Mouse (Mus musculus) limb, embryonic 12.5 days (tissue): ENCODE data around the gene Sema5a. TPM values are rescaled to one million over a fixed set of nuclear protein-coding genes. Genes with fewer than 3 reads are reported as not detected.

Experiments
- ATAC-seq: fragments of 200-750 bp; cut with Nextera tagmentation; 2 replicates; pipeline ENCODE4 v1.8.0; 2017; ENCODE audit warnings: low read depth, moderate TSS enrichment; ENCODE audit not compliant: insufficient number of reproducible peaks, insufficient read depth, low FRiP score, low TSS enrichment
- H3K27ac ChIP-seq: fragments of 300-500 bp; sonication (generic); 2 replicates; pipeline ENCODE4 v1.5.1; 2016; ENCODE audit warnings: mild to moderate bottlenecking, moderate library complexity
- H3K27me3 ChIP-seq: fragments of 300-500 bp; sonication (generic); 2 replicates; pipeline ENCODE4 v1.6.1; 2016; ENCODE audit warnings: mild to moderate bottlenecking, moderate library complexity
- H3K36me3 ChIP-seq: fragments of 300-500 bp; sonication (generic); 2 replicates; pipeline ENCODE4 v1.6.1; 2016; ENCODE audit warnings: mild to moderate bottlenecking, moderate library complexity
- H3K4me1 ChIP-seq: fragments of 300-500 bp; sonication (generic); replicated peaks from 2 replicates; pipeline ENCODE4 v1.6.1; 2016
- H3K4me2 ChIP-seq: fragments of 300-500 bp; sonication (generic); 2 replicates; pipeline ENCODE4 v1.6.1; 2016; ENCODE audit warnings: mild to moderate bottlenecking, moderate library complexity
- H3K4me3 ChIP-seq: fragments of 300-500 bp; sonication (generic); replicated peaks from 2 replicates; pipeline ENCODE4 v1.5.1; 2016; ENCODE audit warnings: mild to moderate bottlenecking
- H3K9ac ChIP-seq: fragments of 300-500 bp; sonication (generic); replicated peaks from 2 replicates; pipeline ENCODE4 v1.6.1; 2016; ENCODE audit warnings: mild to moderate bottlenecking, moderate library complexity
- H3K9me3 ChIP-seq: fragments of 300-500 bp; sonication (generic); 2 replicates; pipeline ENCODE4 v1.6.1; 2016; ENCODE audit warnings: mild to moderate bottlenecking, moderate library complexity
- WGBS: fragments of 180-500 bp; shearing (Covaris S2); methylation state at CpG from one replicate; pipeline ENCODE4 v1.1.7; 2016; 5-methylcytosine and 5-hydroxymethylcytosine counted together
- polyA plus RNA-seq: library from polyadenylated mRNA; unstranded; fragments of >200 nt; fragmentation: Nextera tagmentation; extraction: Ambion mirVana; gene quantifications from 2 replicates; pipeline ENCODE4 v1.2.1, GENCODE M21; 2016

The Sema5a gene
- polyA plus RNA-seq, 1 experiment from 2014 or later, result 21.6 TPM

DNA sequence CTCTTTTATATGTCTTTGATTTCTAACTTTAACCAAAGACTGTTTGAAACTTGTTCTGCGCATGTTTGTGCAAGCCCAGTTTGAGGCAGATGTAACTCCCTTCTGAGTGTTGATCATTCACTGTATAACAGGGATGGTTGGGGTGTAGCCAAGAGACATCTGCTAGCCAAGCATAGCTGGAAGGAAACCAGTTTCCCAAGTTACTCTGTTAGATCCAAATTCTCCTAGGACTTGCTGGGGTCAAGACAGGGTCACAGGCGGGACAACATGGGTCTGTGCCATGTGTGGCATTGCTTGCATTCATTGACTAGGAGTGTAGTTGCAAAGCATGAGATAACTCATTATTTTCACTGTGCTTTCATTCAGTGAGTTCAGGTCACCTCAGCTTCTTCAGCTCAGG lies 366.2 kb downstream of the Sema5a start:
- no peak for ATAC-seq
- H3K9ac ChIP-seq, result no peak overlapping the region
- no peaks in the 10 kb centered on the region for H3K9me3 ChIP-seq
- WGBS, result 88% methylated on average over 2 of the region's 2 CpGs
- no peak overlapping the region for H3K4me3 ChIP-seq
- no peak overlapping the region for H3K27ac ChIP-seq
- H3K4me2 ChIP-seq, result no peak overlapping the region
- no peaks in the 10 kb centered on the region for H3K36me3 ChIP-seq
- H3K4me1 ChIP-seq, result no peaks in the 10 kb centered on the region
- H3K27me3 ChIP-seq, result no peaks in the 10 kb centered on the region

DNA sequence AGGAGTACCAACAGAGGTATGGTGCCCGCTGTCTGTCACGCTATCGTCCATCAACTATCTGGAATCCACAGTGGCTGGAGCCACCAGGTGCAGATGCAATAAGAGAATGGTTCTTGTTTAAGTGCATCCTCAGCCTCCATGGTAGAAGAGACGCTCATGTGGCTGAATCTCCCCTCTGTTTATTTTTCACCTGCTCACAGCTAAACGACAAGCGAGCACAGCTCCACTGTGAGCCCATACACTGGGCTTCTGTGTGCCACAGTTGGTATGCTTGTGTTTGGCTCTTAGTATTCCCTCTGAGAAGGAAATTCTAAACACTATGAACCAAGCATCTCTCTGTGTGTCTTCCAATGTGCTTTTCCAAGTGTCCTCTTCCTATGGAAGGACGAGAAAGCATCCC lies 366.6 kb downstream of the Sema5a start:
- Histone ChIP-seq H3K9me3 (no peaks in the 10 kb centered on the region), H3K27me3 (no peaks in the 10 kb centered on the region), H3K36me3 (no peaks in the 10 kb centered on the region), H3K4me2 (no peak overlapping the region), H3K27ac (no peak overlapping the region), H3K4me1 (no peaks in the 10 kb centered on the region), H3K4me3 (no peak overlapping the region), H3K9ac (no peak overlapping the region)
- ATAC-seq, result no peak
- 89% methylated on average over 7 of the region's 7 CpGs for WGBS

DNA sequence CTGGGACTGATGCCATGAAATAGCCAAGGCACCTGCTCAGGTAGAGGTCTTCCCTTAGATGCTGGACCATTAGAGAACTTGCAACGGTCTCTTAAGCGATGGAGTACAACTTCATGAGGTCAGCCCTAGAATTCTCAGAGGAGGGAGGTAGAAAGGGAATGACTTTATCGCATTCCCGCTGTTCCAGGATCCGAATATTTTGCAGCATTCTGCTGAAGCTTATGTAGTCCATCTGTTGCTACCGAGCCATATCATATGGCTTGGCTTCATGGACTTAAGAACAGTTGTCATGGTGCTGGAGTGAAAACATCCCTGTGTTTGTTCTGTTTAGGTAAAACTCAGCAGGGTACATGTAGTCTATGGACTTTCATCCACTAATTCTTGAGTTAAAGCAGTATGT lies 369.1 kb downstream of the Sema5a start:
- H3K27me3 ChIP-seq, result no peaks in the 10 kb centered on the region
- H3K36me3 ChIP-seq, result no peaks in the 10 kb centered on the region
- H3K9ac ChIP-seq, result no peak overlapping the region
- no peaks in the 10 kb centered on the region for H3K9me3 ChIP-seq
- no peak overlapping the region for H3K4me3 ChIP-seq
- ATAC-seq, result no peak
- WGBS, result 91% methylated on average over 6 of the region's 6 CpGs
- no peak overlapping the region for H3K4me2 ChIP-seq
- peaks cover 10% of the 10 kb centered on the region for H3K4me1 ChIP-seq
- H3K27ac ChIP-seq, result no peak overlapping the region

DNA sequence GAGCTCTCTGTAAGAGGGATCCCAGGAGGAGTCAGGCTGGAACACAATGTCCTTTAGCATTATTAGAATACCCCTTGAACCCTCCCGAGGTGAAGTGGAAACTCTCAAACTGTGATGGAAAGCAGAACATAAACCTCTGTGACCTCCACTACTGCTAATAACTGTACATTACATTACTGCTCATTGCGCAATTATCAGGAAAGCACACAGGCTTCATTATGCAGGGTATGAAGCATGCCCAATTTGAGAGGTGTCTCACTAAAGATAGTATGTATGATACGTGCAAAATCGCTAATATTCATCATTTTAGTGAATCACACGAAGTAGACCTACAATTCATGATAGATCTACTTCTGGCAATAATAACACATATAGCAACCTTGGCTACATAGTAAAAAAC lies 371.2 kb downstream of the Sema5a start:
- no peaks in the 10 kb centered on the region for H3K9me3 ChIP-seq
- H3K27ac ChIP-seq, result no peak overlapping the region
- no peak overlapping the region for H3K9ac ChIP-seq
- H3K4me3 ChIP-seq, result no peak overlapping the region
- H3K27me3 ChIP-seq, result no peaks in the 10 kb centered on the region
- peaks cover 22% of the 10 kb centered on the region for H3K4me1 ChIP-seq
- WGBS, result 84% methylated on average over 5 of the region's 5 CpGs
- no peak for ATAC-seq
- no peaks in the 10 kb centered on the region for H3K36me3 ChIP-seq
- no peak overlapping the region for H3K4me2 ChIP-seq

DNA sequence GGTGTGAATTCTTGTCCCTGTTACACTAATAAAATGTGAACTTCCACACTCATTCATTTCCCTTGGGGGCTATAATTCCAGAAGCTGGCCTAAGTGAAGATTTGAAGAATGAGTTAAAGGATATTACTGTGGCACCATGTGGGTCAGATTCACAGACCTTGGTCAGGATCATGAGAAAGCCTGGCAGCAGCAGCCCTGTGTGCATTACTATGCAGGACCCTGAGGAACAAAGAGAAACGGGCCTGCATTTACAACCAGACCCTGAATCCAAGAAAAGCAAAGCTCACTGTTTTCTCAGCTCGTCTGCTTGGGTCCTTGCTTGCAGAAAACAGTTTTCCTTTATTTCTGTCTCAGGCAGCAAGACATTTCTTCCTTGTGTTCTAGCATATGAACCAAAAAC lies 374.6 kb downstream of the Sema5a start:
- Histone ChIP-seq H3K4me1 (peaks cover 22% of the 10 kb centered on the region), H3K9ac (no peak overlapping the region), H3K4me3 (no peak overlapping the region), H3K27me3 (no peaks in the 10 kb centered on the region), H3K9me3 (no peaks in the 10 kb centered on the region), H3K36me3 (no peaks in the 10 kb centered on the region), H3K4me2 (no peak overlapping the region), H3K27ac (peak overlapping the region; percentile 69)
- ATAC-seq, result no peak
- WGBS, result 41% methylated on average over 2 of the region's 2 CpGs

DNA sequence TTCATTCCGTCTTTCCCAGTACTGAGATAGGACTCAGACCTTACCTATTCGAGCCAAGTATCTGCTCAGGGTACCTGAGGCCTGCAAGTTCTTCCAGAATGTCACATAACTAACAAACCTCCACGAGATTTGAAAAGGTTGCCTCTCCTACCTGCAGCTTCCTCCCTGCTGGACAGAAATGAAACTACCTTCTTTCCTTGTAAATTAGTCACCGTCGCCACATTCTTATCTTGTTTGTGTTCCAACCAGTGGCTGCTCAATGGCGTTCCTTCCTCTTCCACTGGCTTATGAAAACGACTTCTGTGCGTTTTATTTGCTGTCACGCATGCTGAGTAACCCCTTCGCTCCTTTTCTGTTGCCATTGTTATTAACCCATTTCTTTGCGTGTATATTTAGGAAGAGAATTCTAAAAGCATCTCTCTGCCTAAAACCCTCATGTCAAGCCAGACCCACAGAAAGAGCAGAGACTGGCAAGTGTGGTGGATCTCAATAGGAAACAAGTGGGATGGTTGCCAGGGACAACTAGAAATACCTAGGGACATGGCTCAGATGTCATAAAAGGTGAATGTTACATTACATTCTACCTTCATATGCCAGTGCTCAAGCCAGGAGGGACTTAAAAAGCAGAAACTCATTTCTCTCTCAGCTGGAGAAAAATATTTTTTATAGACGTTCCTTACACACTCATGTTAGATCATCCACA lies 378.6 kb downstream of the Sema5a start:
- no peak for ATAC-seq
- H3K9me3 ChIP-seq, result no peaks in the 10 kb centered on the region
- peaks cover 15% of the 10 kb centered on the region for H3K4me1 ChIP-seq
- H3K9ac ChIP-seq, result no peak overlapping the region
- H3K27ac ChIP-seq, result no peak overlapping the region
- H3K36me3 ChIP-seq, result no peaks in the 10 kb centered on the region
- H3K4me3 ChIP-seq, result no peak overlapping the region
- H3K4me2 ChIP-seq, result no peak overlapping the region
- 85% methylated on average over 12 of the region's 12 CpGs for WGBS
- no peaks in the 10 kb centered on the region for H3K27me3 ChIP-seq

DNA sequence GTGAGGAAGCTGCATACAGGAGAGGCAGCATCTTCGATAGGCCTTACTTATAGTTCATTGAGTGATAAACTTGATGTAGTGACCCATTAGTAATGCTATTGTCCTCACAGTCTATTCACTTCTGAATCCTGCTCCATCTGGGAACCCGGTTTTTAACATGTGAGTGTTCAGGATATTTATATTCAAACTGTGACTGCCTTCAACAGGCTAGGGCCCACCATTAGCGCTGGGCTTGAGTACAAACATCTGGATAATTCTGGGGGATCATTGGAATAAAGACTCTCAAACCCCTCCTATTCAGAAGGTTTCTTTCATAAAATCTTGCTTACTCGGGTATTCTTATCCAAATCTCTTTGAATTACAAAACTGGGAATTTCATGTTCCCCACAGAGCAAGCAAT lies 379.5 kb downstream of the Sema5a start:
- H3K9me3 ChIP-seq, result no peaks in the 10 kb centered on the region
- H3K27me3 ChIP-seq, result no peaks in the 10 kb centered on the region
- no peak for ATAC-seq
- H3K4me3 ChIP-seq, result no peak overlapping the region
- no peak overlapping the region for H3K4me2 ChIP-seq
- WGBS, result 83% methylated on average over 4 of the region's 4 CpGs
- no peak overlapping the region for H3K27ac ChIP-seq
- peaks cover 9% of the 10 kb centered on the region for H3K4me1 ChIP-seq
- peaks cover 5% of the 10 kb centered on the region; the same call in 1 of the 2 replicates for H3K36me3 ChIP-seq
- H3K9ac ChIP-seq, result no peak overlapping the region

DNA sequence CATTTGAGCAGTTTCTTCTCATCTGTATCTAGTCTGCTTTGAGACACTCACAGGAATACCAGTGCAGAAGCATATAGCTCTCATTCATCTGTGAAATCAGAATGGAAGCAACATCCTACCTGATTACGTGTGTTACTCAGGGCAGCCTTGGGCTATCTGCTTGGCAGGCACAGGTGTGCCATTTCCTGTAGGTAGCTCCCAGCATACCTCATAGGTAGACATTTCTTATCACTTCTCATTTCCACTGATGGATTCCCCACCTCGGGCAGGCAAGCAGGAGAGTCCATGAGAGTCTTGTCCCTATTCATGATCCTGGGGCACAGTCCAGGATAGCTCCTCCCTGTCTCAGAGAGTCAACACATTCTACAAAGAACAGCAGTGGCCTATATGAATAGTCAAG lies 381.4 kb downstream of the Sema5a start:
- H3K4me1 ChIP-seq, result peaks cover under 1% of the 10 kb centered on the region; the same call in 1 of the 2 replicates
- no peaks in the 10 kb centered on the region for H3K27me3 ChIP-seq
- H3K9me3 ChIP-seq, result no peaks in the 10 kb centered on the region; the same call in 1 of the 2 replicates
- H3K27ac ChIP-seq, result no peak overlapping the region
- H3K4me3 ChIP-seq, result no peak overlapping the region
- H3K9ac ChIP-seq, result no peak overlapping the region
- 92% methylated on average over 2 of the region's 2 CpGs for WGBS
- no peak for ATAC-seq
- H3K4me2 ChIP-seq, result no peak overlapping the region
- H3K36me3 ChIP-seq, result peaks cover 6% of the 10 kb centered on the region; the same call in 1 of the 2 replicates

DNA sequence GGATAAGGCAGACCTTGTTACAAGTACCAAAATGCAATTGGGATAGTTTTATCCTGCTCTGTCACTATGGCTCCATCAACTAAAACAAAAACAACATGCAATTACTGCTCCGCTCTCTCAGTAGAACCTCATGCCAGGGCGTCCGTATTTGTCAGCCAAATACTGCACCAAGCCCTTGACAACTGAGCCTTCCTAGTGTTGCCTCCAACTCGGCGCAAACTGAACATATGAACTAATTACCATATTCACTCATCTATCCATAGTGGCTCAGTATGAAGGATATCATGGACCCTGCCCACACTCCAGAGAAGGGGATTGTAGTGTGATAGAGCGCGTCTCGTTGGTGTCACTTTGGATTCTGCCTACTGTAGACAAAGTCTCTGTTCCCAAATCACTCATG lies 389.1 kb downstream of the Sema5a start:
- Histone ChIP-seq H3K36me3 (peaks cover 4% of the 10 kb centered on the region; the same call in 1 of the 2 replicates), H3K27me3 (no peaks in the 10 kb centered on the region), H3K4me2 (no peak overlapping the region), H3K9me3 (no peaks in the 10 kb centered on the region; the same call in 1 of the 2 replicates), H3K9ac (no peak overlapping the region), H3K4me1 (peaks cover 18% of the 10 kb centered on the region), H3K27ac (no peak overlapping the region), H3K4me3 (no peak overlapping the region)
- ATAC-seq, result no peak
- 93% methylated on average over 8 of the region's 8 CpGs for WGBS

DNA sequence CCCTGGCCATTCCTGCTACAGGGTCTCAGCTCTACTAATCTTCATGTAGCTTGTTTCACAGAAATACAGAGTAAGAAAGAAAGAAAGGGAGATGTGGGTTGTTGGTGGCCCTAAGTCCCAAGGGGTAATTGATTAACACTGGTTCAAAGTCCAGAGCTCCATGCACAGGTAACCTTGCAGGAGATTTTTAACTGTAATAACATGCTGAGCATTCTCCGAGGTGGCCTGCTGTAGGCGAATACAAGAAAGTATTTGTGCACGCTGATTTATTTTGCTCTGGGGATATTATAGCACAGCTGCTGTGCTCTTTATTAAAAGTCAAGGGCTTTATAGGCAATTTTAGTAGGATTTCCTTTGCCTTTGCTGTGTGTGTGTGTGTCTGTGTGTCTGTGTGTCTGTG lies 393.3 kb downstream of the Sema5a start:
- WGBS, result 28% methylated on average over 3 of the region's 3 CpGs
- H3K36me3 ChIP-seq, result peaks cover 13% of the 10 kb centered on the region; the same call in 1 of the 2 replicates
- H3K9ac ChIP-seq, result no peak overlapping the region
- peak; percentile 73; the same call in 1 of the 2 replicates for ATAC-seq
- H3K27me3 ChIP-seq, result no peaks in the 10 kb centered on the region
- peaks cover 20% of the 10 kb centered on the region for H3K4me1 ChIP-seq
- no peak overlapping the region for H3K4me2 ChIP-seq
- H3K4me3 ChIP-seq, result no peak overlapping the region
- peak overlapping the region; percentile 56 for H3K27ac ChIP-seq
- no peaks in the 10 kb centered on the region for H3K9me3 ChIP-seq

DNA sequence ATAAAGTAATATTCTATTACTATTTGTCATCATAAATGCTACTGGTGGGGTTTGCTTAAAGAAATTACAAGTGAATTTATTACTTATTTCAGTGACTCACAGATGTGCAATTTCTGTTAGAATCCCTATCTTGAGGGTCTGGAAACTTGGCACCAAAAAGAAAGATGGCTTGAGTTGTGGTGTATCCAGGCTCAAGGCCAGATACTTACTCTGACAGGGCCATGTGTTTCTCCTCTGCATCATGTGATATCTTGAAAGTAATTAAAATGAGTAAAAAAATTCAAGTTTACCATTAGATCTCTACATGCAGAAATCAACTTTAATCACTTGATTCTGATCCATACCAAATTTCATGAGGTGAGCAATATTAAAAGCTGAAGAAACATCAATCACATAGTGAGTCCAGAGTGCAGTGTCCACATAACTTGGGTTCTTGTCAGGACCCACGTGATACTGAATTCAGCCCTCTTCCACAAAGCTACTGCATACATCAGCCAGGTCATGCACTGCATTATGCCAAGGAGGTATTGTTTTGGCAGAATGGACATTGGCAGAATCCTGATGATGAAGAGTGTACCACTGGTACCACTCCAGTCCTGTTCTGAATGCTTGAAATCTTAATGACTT lies 402.6 kb downstream of the Sema5a start:
- Histone ChIP-seq H3K36me3 (0 out of 2 replicates have a peak, but pooled peaks cover 3% of the 10 kb centered on the region), H3K9ac (no peak overlapping the region), H3K4me1 (no peaks in the 10 kb centered on the region), H3K4me3 (no peak overlapping the region), H3K4me2 (no peak overlapping the region), H3K27ac (no peak overlapping the region), H3K27me3 (no peaks in the 10 kb centered on the region), H3K9me3 (no peaks in the 10 kb centered on the region)
- ATAC-seq, result no peak
- WGBS, result 83% methylated on average over 1 of the region's 1 CpGs
